Mouse (Mus musculus) left cerebral cortex, postnatal 36 days (tissue): ENCODE results near the gene Samsn1. TPM values are rescaled to one million over a fixed set of nuclear protein-coding genes. Genes with fewer than 3 reads are reported as not detected.

Experiments
- DNase-seq, 2 experiments: peaks; one replicate each; pipeline ENCODE4 v3.0.0; 2021 to 2022; ENCODE audit warnings: low spot score in 2 of 2, mixed read lengths in 1 of 2
- intact Hi-C: fragments of 180-260 bp; cut with DNase I; formaldehyde crosslinking; loops from one replicate; pipeline ENCODE4 v1.15.1; 2025
- total RNA-seq, 2 experiments: library from RNA; stranded (reverse); gene quantifications; 2 replicates each; pipeline ENCODE4 v1.2.3; 2021

The Samsn1 gene
- total RNA-seq, 2 experiments from 2014 or later, result 2.2 to 2.5 TPM

DNA sequence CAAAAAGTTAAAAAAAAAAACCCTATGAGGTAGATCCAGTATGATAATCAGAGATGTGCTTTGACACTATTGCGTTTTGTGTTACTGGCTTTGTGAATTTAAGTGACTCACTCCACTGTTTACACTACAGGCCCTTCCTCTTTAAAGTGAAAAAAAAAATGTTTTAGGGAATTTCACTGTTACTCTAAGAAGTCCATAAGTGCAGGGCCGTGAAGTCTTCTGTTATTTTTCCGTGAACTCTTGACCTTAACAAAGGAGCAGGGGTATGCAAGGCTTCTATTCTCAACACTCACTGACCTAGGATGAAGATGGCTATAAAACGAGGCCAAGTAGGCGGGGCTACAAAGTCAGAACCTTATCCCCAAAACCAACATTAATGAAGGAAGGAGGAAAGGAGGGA lies 60.6 kb downstream of the Samsn1 start:
- no peak for DNase-seq
- intact Hi-C loops, result no loop called here

DNA sequence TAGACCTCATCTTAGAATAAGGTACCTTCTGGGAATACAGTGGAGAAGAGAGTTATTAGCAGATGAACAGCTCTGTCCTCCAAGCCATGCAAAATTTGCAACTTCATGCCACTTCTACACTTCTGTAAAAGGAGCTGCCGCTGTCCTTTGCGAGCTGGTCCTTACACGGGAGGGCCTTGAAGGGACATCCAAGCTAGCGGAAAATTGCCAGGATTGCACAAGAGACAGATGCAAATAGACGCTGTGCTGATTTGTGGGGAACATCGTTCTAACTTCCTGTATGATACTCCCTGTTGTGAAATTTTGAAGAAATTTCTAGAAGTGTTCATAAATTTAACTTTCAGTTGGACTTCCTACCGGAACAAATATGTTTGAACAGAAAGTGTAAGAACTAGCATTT lies 61.0 kb downstream of the Samsn1 start:
- no peak for DNase-seq
- intact Hi-C loops, result no loop called here

DNA sequence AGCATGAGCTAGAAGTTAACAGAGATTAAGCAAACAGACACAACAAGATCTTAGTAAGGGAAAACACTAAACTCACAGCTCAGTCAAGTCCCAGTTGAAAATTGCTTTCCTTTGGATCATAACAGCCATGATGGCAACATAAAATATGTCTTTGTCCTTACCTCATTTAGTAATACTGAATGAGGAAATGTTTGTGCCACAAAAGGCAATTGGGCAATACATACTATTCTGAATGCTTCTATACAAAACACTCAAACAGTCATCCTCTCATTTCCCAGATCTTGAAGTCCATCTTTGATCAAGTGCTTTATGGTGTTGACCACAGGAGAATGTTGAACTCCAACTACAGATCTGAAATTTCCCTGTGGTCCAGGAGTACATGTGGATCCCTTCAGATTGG lies 88.7 kb downstream of the Samsn1 start:
- intact Hi-C loops, result no loop called here
- no peak for DNase-seq

DNA sequence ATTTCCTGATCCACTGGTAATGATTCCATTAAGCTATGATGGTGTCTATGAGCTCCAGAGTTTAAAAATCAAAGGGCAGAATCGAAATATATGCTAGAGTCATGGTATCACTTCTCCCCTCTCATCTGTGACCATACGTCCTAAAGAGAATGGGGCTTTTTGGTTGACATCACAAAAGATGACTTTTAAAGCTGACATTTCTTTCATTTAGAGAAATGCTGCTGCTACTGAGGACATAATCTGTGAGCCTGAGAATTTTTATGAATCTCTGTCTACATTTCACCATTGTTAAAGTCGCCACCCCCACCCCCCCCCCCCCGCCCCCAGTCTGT lies 91.9 kb downstream of the Samsn1 start:
- no peak for DNase-seq
- intact Hi-C loops, result no loop called here

DNA sequence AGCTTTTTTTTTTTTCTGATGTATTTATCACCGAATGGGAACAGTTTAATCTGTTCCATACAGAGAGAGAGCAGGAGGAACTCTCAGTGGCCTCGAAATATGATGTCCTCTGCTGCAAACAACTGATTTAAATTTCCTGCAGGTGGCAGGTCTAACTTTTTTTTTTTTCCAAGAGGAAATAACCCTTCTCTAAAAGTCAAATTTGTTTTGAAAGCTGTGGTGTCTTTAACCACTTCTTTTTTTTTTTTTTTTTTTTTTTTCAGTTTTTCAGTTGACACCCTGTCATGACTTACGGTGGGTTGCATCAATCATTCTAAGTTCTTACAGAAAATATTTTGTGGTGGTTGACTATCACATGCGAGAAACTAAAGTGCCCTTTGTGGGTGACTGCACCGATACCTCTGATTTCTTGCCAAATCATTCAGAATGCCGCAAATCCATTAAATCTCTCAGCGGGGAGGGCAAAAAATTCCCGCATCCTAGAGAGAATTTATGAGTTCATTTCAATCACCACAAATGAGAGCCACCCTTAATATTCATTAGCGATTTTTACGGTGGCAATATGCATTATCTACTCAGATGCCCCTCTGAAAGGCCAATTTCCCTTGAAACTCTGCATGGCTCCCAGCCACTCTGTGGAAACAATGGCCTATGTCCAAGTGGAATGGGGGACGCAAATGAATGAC lies 92.4 kb downstream of the Samsn1 start:
- intact Hi-C loops, result no loop called here
- no peak for DNase-seq

DNA sequence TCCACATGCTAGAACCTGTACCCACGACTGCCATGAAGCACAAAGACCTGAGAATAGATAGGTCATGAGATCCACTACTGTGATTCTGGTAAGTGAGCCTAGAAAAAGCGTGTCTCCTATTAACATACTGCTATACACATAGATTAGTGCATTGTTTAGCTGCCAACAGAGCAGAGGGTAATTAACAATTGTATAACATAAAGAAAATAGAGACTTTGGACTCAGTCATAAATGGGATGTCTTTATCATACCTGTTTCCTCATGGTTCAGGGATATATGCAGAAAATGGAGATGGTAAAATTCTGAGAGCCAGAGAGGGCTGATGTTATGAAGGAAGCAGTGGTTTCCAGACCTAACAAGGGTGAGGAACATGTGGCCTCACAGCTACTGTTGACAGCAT lies 95.6 kb downstream of the Samsn1 start:
- intact Hi-C loops, result no loop called here
- no peak for DNase-seq

DNA sequence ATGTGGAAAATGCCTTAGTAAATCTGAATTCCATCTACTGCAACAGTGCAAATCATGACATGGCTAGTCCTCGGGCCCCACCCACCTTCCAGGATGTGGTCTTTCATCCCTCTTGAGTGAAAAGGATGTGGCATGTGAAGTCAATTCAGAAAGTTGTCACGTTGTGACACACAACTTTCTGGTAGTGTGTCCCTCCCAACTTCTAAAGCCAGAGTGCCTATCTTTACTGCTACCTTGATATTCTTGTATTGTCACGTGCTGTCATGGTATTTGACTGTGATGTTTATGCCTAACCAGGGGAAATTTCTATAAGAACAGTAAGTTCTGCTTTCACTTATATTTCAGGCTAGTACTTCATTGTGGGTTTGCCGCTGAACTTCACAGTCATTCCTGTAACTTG lies 101.2 kb downstream of the Samsn1 start:
- intact Hi-C loops, result no loop called here

DNA sequence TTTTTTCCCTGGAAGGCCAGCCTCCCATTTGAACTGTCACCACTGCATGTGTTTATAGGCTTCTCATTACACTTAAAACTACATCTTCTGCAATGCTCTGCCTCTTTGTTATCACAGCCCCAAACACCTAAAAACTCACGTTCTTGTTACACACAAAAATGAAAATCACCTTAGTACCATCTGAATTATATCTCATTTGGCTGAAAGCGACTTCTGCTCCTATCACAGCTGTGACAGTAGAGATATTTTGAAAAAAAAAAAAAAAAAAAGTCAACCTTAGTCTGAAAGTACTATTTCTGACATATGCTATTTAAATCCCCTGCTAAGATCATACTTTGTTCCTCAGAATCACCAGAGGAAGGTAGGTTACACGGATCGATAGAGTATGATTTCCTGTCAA lies 102.8 kb downstream of the Samsn1 start:
- DNase-seq, result no peak
- intact Hi-C loops, result no loop called here

More for the DNA sequence above, 101.2 kb downstream of the Samsn1 start:
- no peak for DNase-seq

DNA sequence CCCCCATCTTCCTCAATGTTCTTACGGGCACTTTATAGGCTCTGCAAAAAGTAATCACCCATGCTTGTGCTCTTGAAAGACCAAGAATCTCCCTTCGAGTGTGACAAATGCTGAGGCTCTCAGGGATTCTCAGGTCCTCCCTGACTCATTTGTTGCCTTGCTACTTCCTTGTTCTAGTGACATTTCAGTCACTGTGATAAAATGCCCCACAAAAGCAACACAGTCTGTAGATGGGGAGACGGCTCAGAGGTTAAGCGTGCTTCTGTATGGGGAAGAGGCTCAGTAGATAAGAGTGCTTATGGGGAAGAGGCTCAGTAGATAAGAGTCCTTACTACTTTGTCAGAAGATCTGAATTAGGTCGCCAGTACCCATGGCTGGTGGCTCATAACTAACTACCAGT lies 104.4 kb downstream of the Samsn1 start:
- intact Hi-C loops, result no loop called here
- no peak for DNase-seq

DNA sequence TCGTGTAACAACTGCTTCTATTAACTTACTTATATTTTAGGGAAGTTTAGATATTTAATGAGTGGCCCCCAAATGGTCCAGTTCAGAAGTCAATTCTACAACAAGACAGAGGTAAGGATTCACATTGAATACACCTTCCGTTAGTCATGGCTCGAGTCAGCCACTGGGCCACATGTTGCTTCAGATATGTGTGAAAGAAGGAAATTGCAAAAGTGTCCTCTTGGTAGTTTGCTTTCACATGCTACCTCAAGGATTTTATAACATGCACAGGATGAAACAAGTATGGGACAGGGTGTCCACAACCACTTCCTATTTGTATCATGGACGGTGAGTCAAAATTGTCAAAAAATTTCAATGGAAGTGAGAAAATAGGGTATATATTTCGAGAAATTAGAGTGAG lies 110.0 kb downstream of the Samsn1 start:
- DNase-seq, result no peak
- intact Hi-C loops, result no loop called here

DNA sequence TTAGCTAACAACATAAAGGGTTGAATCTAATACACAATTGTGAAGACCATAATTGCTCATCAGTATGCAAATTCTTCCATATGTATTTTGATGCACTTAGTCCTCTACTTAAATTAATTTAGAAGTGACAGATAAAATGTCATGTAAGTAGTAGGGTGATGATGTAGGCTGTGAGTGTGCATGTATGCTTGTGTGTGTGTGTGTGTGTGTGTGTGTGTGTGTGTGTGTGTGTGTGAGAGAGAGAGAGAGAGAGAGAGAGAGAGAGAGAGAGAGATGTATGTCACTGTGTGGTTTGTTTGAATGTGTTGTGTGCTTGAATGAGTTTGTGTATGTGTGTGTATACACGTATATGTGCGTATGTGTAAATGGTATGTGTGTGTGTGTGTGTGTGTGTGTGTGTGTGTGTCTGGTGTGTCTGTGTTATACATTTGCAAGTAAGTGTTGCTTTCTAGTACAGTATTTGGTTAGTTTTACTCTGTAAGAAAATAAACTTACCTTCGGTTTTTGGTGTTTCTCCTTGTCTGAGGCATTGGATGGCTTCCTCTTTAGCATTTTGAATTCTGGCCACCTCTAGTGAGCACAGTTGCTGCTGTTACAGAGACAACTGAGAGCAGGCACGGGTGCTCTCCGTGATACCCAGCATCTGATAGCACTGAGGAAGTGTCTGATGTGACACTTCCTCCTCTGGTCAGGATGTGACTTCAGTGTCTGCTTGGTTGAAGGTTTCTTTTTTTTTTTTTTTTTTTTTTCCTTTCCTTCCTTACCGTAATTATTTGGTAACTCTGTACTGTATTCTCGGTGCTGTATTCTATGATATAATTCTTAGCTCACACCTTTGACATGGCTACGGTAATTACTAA lies 113.2 kb downstream of the Samsn1 start:
- no peak for DNase-seq
- intact Hi-C loops, result no loop called here

DNA sequence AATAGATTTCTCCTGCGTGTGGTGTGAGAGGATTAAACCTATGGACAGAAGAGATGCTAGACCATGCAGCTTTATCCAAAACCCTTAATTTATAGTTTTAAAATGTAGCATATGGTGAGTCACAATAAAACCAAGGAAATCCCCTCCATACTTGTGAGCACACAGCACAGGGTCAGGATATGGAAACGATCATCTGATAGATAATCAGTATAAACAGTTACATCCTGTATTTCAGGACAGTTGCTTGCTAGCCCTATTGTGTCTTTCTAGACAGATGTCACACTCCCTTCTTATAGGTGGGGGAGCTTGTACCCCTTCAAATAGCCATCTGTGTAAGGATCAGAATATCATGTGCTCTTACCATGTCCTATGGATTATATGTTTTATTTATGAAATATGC lies 115.3 kb downstream of the Samsn1 start:
- intact Hi-C loops, result no loop called here

DNA sequence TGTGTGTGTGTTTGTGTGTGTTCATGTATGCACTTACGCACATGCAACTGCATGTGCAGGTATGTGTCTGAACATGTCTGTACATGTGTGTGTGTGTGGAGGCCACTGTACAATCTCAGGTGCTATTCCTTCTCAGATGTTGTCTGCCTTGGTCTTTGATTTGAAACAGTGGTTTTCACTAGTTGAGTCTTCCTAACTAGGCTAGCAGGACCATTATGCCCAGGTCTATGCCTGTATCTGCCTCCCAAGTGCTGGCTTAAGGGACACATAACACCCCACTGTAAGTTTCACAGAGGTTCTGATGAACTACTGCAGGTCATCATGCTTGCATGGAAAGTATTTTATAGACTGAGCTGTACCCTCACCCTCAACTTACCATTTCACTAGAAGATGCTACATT lies 115.8 kb downstream of the Samsn1 start:
- intact Hi-C loops, result no loop called here
- DNase-seq, result no peak

More for the DNA sequence above, 115.3 kb downstream of the Samsn1 start:
- DNase-seq, result no peak

DNA sequence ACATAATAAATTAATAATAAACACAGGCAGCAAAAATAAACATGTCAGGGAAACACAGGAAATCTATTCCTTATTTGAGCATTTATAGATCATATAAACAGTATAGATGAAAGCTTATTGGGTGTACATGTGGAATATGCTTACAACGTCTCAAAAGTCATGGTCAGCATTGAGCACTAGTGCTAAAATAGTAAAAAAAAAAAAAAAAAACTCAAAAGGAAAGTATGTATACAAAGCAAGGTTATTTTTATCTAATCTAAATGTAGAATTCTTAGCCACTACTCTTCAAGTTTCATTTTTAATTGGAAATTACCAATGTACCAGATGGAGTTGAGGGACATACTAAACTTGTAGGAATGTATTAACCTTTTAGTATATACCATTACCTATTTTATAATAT lies 116.8 kb downstream of the Samsn1 start:
- intact Hi-C loops, result no loop called here
- DNase-seq, result no peak

DNA sequence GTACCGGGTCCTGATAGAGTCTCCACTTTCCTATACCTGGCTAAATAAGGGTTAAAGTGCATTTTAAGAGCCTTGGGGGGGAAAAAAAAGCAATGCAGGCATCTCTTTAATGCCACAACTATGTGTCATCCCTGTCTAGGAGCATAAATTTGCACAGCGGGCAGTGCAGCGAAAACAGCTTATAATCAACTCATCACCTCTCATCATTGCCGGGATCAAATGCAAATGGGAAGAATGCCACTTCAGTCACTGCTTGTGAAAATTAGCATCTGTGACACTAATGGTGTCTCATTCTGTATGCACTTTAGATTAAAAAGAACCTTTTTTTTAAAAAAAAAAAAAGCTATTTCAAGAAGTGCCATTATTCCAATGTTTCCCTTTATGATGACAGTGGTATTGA lies 118.0 kb downstream of the Samsn1 start:
- DNase-seq, result no peak
- intact Hi-C loops, result no loop called here

DNA sequence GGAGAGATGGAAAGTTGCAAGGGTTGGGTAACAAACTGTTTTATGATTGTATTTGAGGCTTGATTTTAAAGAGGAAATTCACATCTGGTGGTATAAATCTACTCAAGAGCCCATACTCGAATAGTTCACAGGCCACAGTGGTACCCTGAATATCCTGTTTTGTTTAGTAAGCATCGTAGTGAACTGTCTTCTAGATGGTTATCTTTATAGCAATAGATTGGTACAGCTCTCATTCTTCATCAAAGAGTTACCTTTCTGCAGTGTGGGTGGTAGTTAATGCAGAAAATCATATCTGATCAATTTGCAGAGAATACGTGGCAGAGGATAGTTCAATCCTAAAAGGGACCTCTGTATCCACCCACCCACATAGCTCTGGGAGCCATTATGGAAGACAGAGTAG lies 119.1 kb downstream of the Samsn1 start:
- DNase-seq, result no peak
- intact Hi-C loops, result no loop called here

DNA sequence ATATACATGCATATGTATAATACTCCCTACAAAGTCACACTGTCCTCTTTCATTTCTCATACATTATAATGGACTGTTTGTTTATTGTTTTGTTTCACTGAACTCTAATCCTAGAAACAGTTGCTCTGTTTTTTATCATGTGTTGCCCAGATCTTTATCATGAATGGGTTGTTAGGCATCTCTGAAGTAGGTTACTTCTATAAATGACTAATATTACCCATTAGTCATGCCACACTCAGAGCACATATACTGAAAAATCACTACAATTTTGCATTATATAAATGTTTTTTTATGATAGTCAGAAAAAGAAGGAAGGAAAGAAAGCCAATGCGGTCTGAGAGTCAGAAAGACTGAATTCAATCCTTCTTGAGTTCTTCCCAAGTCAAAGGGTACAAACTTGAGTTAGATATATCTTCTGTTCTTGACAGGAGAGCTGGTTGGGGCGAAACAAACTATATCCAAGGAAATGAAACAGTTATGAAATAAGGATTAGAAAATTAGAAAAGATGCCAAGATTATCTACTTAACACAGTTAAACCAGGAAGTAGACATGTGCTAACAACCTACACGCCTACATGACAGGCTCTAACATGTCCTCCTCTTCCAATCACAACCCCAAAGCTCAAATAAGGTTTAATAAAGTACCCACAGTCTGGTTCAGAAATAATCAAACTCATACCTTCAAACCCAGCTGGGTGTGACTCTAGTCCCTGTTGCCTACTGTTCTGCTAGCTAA lies 122.0 kb downstream of the Samsn1 start:
- intact Hi-C loops, result no loop called here

DNA sequence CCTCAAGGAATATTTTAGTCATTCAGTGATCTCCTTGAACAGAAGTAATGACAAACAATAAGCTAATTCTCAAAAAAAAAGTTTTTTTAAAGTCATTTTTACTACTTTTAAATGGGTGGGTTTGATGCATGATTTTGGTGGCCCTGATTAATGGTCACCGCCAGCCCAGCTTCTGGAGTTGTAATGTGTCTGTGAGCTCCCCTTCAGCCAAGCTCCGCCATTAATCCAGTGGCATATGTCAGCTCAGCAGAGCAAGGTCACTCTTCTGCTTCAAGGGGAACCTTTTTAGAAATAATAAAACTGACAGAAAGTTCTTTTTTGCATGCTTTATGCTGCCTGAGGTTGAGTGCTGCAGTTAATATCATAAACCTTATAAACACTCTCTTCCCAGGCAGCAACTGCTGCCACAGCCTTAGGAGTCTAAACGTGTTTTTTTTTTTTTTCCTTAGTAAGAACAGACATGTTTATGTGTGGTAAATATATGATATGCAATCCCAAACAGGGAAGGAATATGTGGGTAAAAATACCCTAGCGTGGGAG lies 124.2 kb downstream of the Samsn1 start:
- intact Hi-C loops, result no loop called here
- DNase-seq, result no peak

More for the DNA sequence above, 122.0 kb downstream of the Samsn1 start:
- no peak for DNase-seq

DNA sequence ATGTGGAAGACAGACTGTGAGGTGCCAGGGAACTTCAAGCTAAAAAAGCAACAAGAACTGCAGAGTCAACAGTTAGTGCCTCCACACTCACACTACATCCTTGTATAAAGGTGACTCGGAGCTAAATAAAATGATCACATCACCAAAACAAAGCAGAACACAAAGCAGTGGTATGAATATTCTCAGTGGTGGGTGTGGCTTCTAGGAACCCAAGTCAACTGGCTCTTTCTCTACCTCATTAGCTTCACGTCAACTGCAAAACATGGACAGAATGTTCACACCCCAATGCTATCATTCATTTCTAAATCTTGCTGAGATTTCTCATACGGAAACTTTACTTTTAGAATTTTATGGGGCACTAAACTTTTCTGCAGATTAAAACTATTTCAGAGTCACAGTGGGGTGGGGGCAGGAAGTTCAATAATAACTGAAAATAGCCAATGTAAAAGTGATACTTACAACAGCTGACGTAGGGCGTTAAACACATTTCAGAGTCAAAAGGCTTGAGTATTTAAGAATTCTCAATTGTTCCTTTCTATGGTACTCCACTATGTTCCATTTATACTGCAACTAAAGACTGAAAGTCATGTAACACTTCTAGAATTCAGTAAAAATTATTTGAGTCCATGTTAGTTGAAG lies 127.7 kb downstream of the Samsn1 start:
- intact Hi-C loops, result no loop called here
- no peak for DNase-seq

DNA sequence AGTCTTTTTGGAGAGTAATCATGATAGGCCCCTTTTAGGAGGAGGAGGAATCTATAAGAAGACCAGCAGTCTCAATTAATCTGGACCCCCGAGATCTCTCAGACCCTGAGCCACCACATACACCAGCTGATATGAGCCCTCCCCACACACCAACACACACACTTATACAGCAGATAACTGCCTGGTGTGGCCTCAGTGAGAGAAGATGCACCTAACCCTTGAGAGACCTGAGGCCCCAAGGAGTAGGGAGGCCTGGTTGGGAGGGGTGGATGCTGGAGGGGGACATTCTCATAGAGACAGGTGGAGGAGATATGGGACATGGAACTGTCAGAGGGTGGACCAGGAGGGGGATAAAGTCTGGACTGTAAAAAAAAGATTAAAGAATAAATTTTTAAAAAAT lies 128.6 kb downstream of the Samsn1 start:
- intact Hi-C loops, result no loop called here
- DNase-seq, result no peak
